Mouse (Mus musculus) hindbrain, embryonic 11.5 days (tissue): ENCODE measurements at regions not wholly inside any gene's neighbourhood (a gene's known extent, or its start where the extent isn't known, plus 50 kb on each side); places are given as distances from the start of the nearest gene placed in this dataset.
A peak's percentile ranks its signal among the peaks of the same experiment; 100 is the strongest.

Source experiments
- ATAC-seq: fragments of 200-750 bp; cut with Nextera tagmentation; 2 replicates; pipeline ENCODE4 v1.8.0; 2017; ENCODE audit warnings: mild to moderate bottlenecking, moderate TSS enrichment, moderate library complexity; ENCODE audit not compliant: low FRiP score
- DNase-seq: peaks from one replicate; pipeline ENCODE4 v3.0.0-alpha.2; 2015; ENCODE audit warnings: low spot score
- H3K27ac ChIP-seq: fragments of 300-500 bp; sonication (generic); 2 replicates; pipeline ENCODE4 v1.5.1; 2014; ENCODE audit warnings: mild to moderate bottlenecking, low read depth, low read length
- H3K27me3 ChIP-seq: fragments of 300-500 bp; sonication (generic); 2 replicates; pipeline ENCODE4 v1.6.1; 2014; ENCODE audit warnings: mild to moderate bottlenecking, low read length, moderate library complexity, mixed read lengths; ENCODE audit not compliant: control insufficient read depth, insufficient read depth
- H3K36me3 ChIP-seq: fragments of 300-500 bp; sonication (generic); 2 replicates; pipeline ENCODE4 v1.6.1; 2014; ENCODE audit warnings: mild to moderate bottlenecking, low read length, moderate library complexity, mixed read lengths; ENCODE audit not compliant: control insufficient read depth, insufficient read depth
- H3K4me1 ChIP-seq: fragments of 300-500 bp; sonication (generic); replicated peaks from 2 replicates; pipeline ENCODE4 v1.6.1; 2014; ENCODE audit warnings: low read length, mixed read lengths; ENCODE audit not compliant: control insufficient read depth, insufficient read depth
- H3K4me2 ChIP-seq: fragments of 300-500 bp; sonication (generic); replicated peaks from 2 replicates; pipeline ENCODE4 v1.6.1; 2014; ENCODE audit warnings: mild to moderate bottlenecking, low read depth, low read length
- H3K4me3 ChIP-seq: fragments of 300-500 bp; sonication (generic); 2 replicates; pipeline ENCODE4 v1.5.1; 2014; ENCODE audit warnings: low read depth, low read length
- H3K9ac ChIP-seq: fragments of 300-500 bp; sonication (generic); 2 replicates; pipeline ENCODE4 v1.6.1; 2014; ENCODE audit warnings: low read depth, low read length
- H3K9me3 ChIP-seq: fragments of 300-500 bp; sonication (generic); 2 replicates; pipeline ENCODE4 v1.6.1; 2016; ENCODE audit warnings: low read length; ENCODE audit not compliant: control insufficient read depth
- WGBS: fragments of 180-500 bp; shearing (Covaris S2); extraction: QIAGEN DNeasy Blood & Tissue Kit; methylation state at CpG from one replicate; pipeline ENCODE4 v1.1.7; 2014; 5-methylcytosine and 5-hydroxymethylcytosine counted together

GRCm38 (mm10) chr13:6261458-6261857, 286.5 kb upstream of the Pitrm1 start:
- H3K27me3 ChIP-seq, result no peaks in the 10 kb centered on the region
- 86% methylated on average over 4 of the region's 4 CpGs for WGBS
- H3K4me1 ChIP-seq, result no peaks in the 10 kb centered on the region
- no peaks in the 10 kb centered on the region for H3K9me3 ChIP-seq
- H3K4me3 ChIP-seq, result no peak overlapping the region
- no peak overlapping the region for H3K27ac ChIP-seq
- H3K4me2 ChIP-seq, result no peak overlapping the region
- no peak for DNase-seq
- no peak for ATAC-seq
- H3K36me3 ChIP-seq, result no peaks in the 10 kb centered on the region
- no peak overlapping the region for H3K9ac ChIP-seq

DNA sequence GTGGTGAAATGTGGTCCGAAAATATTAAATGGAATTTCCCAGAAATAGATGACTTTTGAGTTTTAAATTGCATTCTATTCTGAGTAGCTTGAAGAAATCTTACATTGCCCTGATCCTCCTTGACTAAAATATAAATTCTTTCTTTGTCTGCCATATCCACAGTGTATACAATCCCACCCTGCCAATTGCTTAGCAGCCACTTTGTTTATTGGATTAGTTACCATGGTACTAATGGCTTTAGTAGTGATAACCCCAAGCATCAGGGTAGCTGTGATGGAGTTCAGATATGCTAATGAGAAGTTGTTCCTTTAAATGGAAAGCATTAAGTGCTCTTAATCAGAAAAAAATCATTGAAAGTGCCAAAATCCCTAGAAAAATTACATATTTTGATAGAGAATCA, 277.4 kb upstream of the Pitrm1 start:
- H3K36me3 ChIP-seq, result no peaks in the 10 kb centered on the region
- no peak for DNase-seq
- H3K27me3 ChIP-seq, result no peaks in the 10 kb centered on the region
- ATAC-seq, result no peak
- no peak overlapping the region for H3K4me2 ChIP-seq
- no peak overlapping the region for H3K27ac ChIP-seq
- H3K9ac ChIP-seq, result no peak overlapping the region
- no peak overlapping the region for H3K4me3 ChIP-seq
- H3K4me1 ChIP-seq, result no peaks in the 10 kb centered on the region
- WGBS, result 98% methylated on average over 1 of the region's 1 CpGs
- H3K9me3 ChIP-seq, result no peaks in the 10 kb centered on the region

DNA sequence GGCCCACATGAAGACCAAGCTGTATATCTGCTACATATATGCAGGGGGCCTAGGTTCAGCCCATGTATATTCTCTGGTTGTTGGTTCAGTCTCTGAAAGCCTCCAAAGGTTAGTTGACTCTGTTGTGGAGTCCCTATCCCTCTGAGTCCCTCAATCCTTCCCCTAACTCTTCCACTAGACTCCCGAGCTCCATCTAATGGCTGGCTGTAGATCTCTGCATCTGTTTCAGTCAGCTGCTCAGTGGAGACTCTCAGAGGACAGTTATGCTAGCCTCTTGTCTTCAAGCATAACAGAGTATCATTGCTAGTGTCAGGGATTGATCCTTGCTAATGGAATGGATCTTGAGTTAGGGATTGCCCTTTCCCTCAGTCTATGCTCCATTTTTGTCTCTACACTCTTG, 275.0 kb upstream of the Pitrm1 start:
- Histone ChIP-seq H3K4me1 (no peaks in the 10 kb centered on the region), H3K27ac (no peak overlapping the region), H3K9me3 (no peaks in the 10 kb centered on the region), H3K9ac (no peak overlapping the region), H3K4me2 (no peak overlapping the region), H3K4me3 (no peak overlapping the region), H3K36me3 (no peaks in the 10 kb centered on the region), H3K27me3 (no peaks in the 10 kb centered on the region)
- 90% methylated on average over 1 of the region's 1 CpGs for WGBS
- ATAC-seq, result no peak
- no peak for DNase-seq

- 100% methylated on average over 1 of the region's 1 CpGs for WGBS
- ATAC-seq, result no peak
- no peaks in the 10 kb centered on the region for H3K4me1 ChIP-seq
- no peaks in the 10 kb centered on the region for H3K36me3 ChIP-seq
- H3K4me3 ChIP-seq, result no peak overlapping the region
- H3K27me3 ChIP-seq, result no peaks in the 10 kb centered on the region
- H3K9ac ChIP-seq, result no peak overlapping the region
- no peak for DNase-seq
- H3K4me2 ChIP-seq, result no peak overlapping the region
- H3K27ac ChIP-seq, result no peak overlapping the region
- no peaks in the 10 kb centered on the region for H3K9me3 ChIP-seq
Measured at GRCm38 (mm10) chr13:6280073-6280472, 267.9 kb upstream of the Pitrm1 start.

DNA sequence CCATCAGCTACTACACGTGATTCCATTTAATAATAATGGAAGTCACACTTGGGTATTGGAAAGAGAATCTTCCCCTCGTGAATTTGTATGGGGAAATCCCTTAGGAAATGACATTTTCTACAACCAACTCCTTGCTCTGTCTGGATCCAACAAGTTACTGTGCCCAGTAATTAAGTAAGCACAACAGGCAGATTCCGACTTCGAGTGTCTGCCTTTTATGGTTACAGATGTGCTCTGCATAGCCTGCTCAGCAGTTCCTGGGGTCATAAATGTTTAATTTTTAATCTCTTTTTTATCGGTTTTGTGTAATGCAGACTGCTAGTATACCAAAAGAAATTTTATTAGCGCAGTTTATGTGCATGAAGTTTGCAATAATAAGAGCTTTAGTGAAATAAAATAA, 259.8 kb upstream of the Pitrm1 start:
- Histone ChIP-seq H3K27me3 (no peaks in the 10 kb centered on the region), H3K9me3 (no peaks in the 10 kb centered on the region), H3K9ac (no peak overlapping the region), H3K4me1 (no peaks in the 10 kb centered on the region), H3K36me3 (no peaks in the 10 kb centered on the region), H3K27ac (no peak overlapping the region), H3K4me3 (no peak overlapping the region), H3K4me2 (no peak overlapping the region)
- no peak for ATAC-seq
- 81% methylated on average over 6 of the region's 6 CpGs for WGBS
- DNase-seq, result no peak

- no peaks in the 10 kb centered on the region for H3K9me3 ChIP-seq
- 55% methylated on average over 3 of the region's 3 CpGs for WGBS
- no peak overlapping the region for H3K27ac ChIP-seq
- H3K4me3 ChIP-seq, result no peak overlapping the region
- no peaks in the 10 kb centered on the region for H3K36me3 ChIP-seq
- H3K27me3 ChIP-seq, result no peaks in the 10 kb centered on the region
- no peak overlapping the region for H3K9ac ChIP-seq
- DNase-seq, result peak; percentile 19
- ATAC-seq, result no peak
- H3K4me2 ChIP-seq, result no peak overlapping the region
- H3K4me1 ChIP-seq, result no peaks in the 10 kb centered on the region
Measured at GRCm38 (mm10) chr13:6292098-6292497, 255.9 kb upstream of the Pitrm1 start.

DNA sequence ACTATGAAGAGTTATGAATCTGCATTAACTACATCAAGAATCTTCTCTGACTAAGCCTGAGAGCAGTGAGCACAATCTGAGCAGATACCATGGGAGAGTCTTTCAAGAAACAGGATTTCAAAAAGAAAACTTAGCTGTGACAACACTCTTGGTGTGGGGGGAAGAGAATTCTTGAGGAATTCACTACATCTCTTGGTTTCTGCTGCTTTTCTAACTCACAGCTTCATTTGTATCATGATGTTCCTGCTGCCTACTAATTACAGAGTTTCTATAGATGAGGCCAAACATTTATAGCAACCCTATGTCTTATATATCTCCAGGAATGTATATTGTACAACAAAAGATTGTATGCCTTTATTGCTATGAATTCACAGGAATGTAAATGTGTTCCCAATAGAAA, 242.2 kb upstream of the Pitrm1 start:
- no peak for DNase-seq

GRCm38 (mm10) chr13:6306616-6306988, 241.3 kb upstream of the Pitrm1 start:
- WGBS, result 78% methylated on average over 4 of the region's 4 CpGs
- no peak for DNase-seq
- H3K4me3 ChIP-seq, result no peak overlapping the region
- H3K27me3 ChIP-seq, result no peaks in the 10 kb centered on the region
- no peak overlapping the region for H3K27ac ChIP-seq
- H3K4me2 ChIP-seq, result no peak overlapping the region
- H3K9me3 ChIP-seq, result no peaks in the 10 kb centered on the region
- ATAC-seq, result no peak
- H3K9ac ChIP-seq, result no peak overlapping the region
- H3K4me1 ChIP-seq, result no peaks in the 10 kb centered on the region
- no peaks in the 10 kb centered on the region for H3K36me3 ChIP-seq

More for the DNA sequence above, 242.2 kb upstream of the Pitrm1 start:
- no peak overlapping the region for H3K4me3 ChIP-seq
- no peak overlapping the region for H3K27ac ChIP-seq
- ATAC-seq, result no peak
- H3K4me1 ChIP-seq, result no peaks in the 10 kb centered on the region
- no peaks in the 10 kb centered on the region for H3K9me3 ChIP-seq
- no peak overlapping the region for H3K9ac ChIP-seq
- H3K36me3 ChIP-seq, result no peaks in the 10 kb centered on the region
- no peak overlapping the region for H3K4me2 ChIP-seq
- H3K27me3 ChIP-seq, result no peaks in the 10 kb centered on the region

GRCm38 (mm10) chr13:6306989-6307917, 240.7 kb upstream of the Pitrm1 start:
- no peaks in the 10 kb centered on the region for H3K36me3 ChIP-seq
- ATAC-seq (peak; percentile 68), DNase-seq (no peak)
- H3K4me3 ChIP-seq, result no peak overlapping the region
- H3K27me3 ChIP-seq, result no peaks in the 10 kb centered on the region
- H3K9me3 ChIP-seq, result no peaks in the 10 kb centered on the region
- no peaks in the 10 kb centered on the region for H3K4me1 ChIP-seq
- 66% methylated on average over 7 of the region's 7 CpGs for WGBS
- H3K9ac ChIP-seq, result no peak overlapping the region
- H3K27ac ChIP-seq, result no peak overlapping the region
- no peak overlapping the region for H3K4me2 ChIP-seq
